In genomic region chr3:27182733-27183600, GRCm38 (mm10) we compare ENCODE assay signal across 8 mouse cellular contexts. TPM values are rescaled to one million over a fixed set of nuclear protein-coding genes. Genes with fewer than 3 reads are reported as not detected.
DNase-seq lines count a peak whose midpoint lies in the region; ATAC-seq and TF ChIP-seq lines count a peak whose summit lies in the region.

Gene Nceh1, plus strand, starts transcription at chr3:27182965.

- no peaks in the 10 kb centered on the region for H3K9me3 ChIP-seq in forebrain, embryonic 10.5 days
- H3K9me3 ChIP-seq in heart, embryonic 15.5 days (replicated peaks) = no peaks in the 10 kb centered on the region
- no peaks in the 10 kb centered on the region for H3K9me3 ChIP-seq in liver, embryonic 14.5 days (ENCODE audit: control insufficient read depth, low read length)
- no peaks in the 10 kb centered on the region for H3K9me3 ChIP-seq in neural tube, embryonic 11.5 days (ENCODE audit: control insufficient read depth, low read length)
- no peaks in the 10 kb centered on the region for H3K9me3 ChIP-seq in stomach, postnatal 0 days (ENCODE audit: control insufficient read depth, low read length)

- ATAC-seq in CD4-positive, CD25-positive, alpha-beta regulatory T cell, adult 4 months = peak; percentile 99
- peak; percentile 97 for ATAC-seq in heart, embryonic 15.5 days (replicated peaks; ENCODE audit: insufficient number of reproducible peaks, insufficient read depth, low FRiP score, low read depth)
- peak; percentile 91 for ATAC-seq in liver, embryonic 14.5 days (ENCODE audit: insufficient read depth)
- peak; percentile 99 for ATAC-seq in neural tube, embryonic 11.5 days (ENCODE audit: insufficient read depth, low FRiP score, low TSS enrichment)
- ATAC-seq in stomach, postnatal 0 days (ENCODE audit: low FRiP score, low TSS enrichment) = peak; percentile 98

- TF ChIP-seq EP300 in liver, embryonic 14.5 days (IDR thresholded peaks at IDR 0.05; ENCODE audit: low read depth) = no peak
- TF ChIP-seq EP300 in stomach, postnatal 0 days (optimal IDR thresholded peaks at IDR 0.05) = no peak

- H3K27me3 ChIP-seq in forebrain, embryonic 10.5 days (ENCODE audit: poor library complexity, severe bottlenecking) = peaks cover 10% of the 10 kb centered on the region; the same call in 1 of the 2 replicates
- H3K27me3 ChIP-seq in heart, embryonic 15.5 days = no peaks in the 10 kb centered on the region
- no peaks in the 10 kb centered on the region for H3K27me3 ChIP-seq in liver, embryonic 14.5 days (ENCODE audit: control insufficient read depth, insufficient read depth, low read length)
- H3K27me3 ChIP-seq in neural tube, embryonic 11.5 days (ENCODE audit: control insufficient read depth, insufficient read depth, low read length) = no peaks in the 10 kb centered on the region
- no peaks in the 10 kb centered on the region for H3K27me3 ChIP-seq in stomach, postnatal 0 days (ENCODE audit: control insufficient read depth, insufficient read depth, low read length)

- peaks cover 11% of the 10 kb centered on the region for H3K4me1 ChIP-seq in forebrain, embryonic 10.5 days
- H3K4me1 ChIP-seq in heart, embryonic 15.5 days (replicated peaks) = peaks cover 4% of the 10 kb centered on the region; the same call in 1 of the 2 replicates
- peaks cover 0 to 4% of the 10 kb centered on the region in 2 experiments; a peak in 2 of 4 replicates for H3K4me1 ChIP-seq in liver, embryonic 14.5 days (replicated peaks; ENCODE audit: control insufficient read depth in 2 of 2, insufficient read depth in 2 of 2, low read length in 1 of 2)
- no peaks in the 10 kb centered on the region for H3K4me1 ChIP-seq in neural tube, embryonic 11.5 days (ENCODE audit: control insufficient read depth, insufficient read depth, low read length)
- no peaks in the 10 kb centered on the region for H3K4me1 ChIP-seq in stomach, postnatal 0 days (replicated peaks; ENCODE audit: control insufficient read depth, insufficient read depth)

- peak within 1 kb of the TSS; percentile 84 for H3K27ac ChIP-seq in forebrain, embryonic 10.5 days
- H3K27ac ChIP-seq in heart, embryonic 15.5 days = peak within 1 kb of the TSS; percentile 61
- no peak within 1 kb of the TSS for H3K27ac ChIP-seq in liver, embryonic 14.5 days
- H3K27ac ChIP-seq in neural tube, embryonic 11.5 days (ENCODE audit: low read depth, low read length) = no peak within 1 kb of the TSS
- peak within 1 kb of the TSS; percentile 65; the same call in 1 of the 2 replicates for H3K27ac ChIP-seq in stomach, postnatal 0 days (replicated peaks)

- H3K9ac ChIP-seq in heart, embryonic 15.5 days = peak within 1 kb of the TSS; percentile 66
- peak within 1 kb of the TSS; percentile 56 for H3K9ac ChIP-seq in liver, embryonic 14.5 days (replicated peaks)
- peak within 1 kb of the TSS; percentile 59 for H3K9ac ChIP-seq in neural tube, embryonic 11.5 days (ENCODE audit: low read length)
- peak within 1 kb of the TSS; percentile 70 for H3K9ac ChIP-seq in stomach, postnatal 0 days (ENCODE audit: low read length)

- peak; percentile 44 for DNase-seq in c-Kit-negative CD71-positive TER-119-positive erythroid progenitor cells, embryonic 14.5 days (ENCODE audit: low read depth, low spot score)
- DNase-seq in forebrain, embryonic 10.5 days (ENCODE audit: extremely low spot score, low spot score) = peak; percentile 91
- peak; percentile 97 to 98 for DNase-seq in kidney, postnatal 25 days
- peak; percentile 66 to 74 (median 66) for DNase-seq in liver, embryonic 14.5 days (ENCODE audit: low read depth in 3 of 3, low spot score in 3 of 3)
- DNase-seq in neural tube, embryonic 11.5 days (ENCODE audit: low spot score) = peak; percentile 95
- DNase-seq in stomach, postnatal 0 days (ENCODE audit: low spot score) = peak; percentile 96

- peak within 1 kb of the TSS; percentile 84 for H3K4me2 ChIP-seq in heart, embryonic 15.5 days
- H3K4me2 ChIP-seq in liver, embryonic 14.5 days (ENCODE audit: low read depth) = peak within 1 kb of the TSS; percentile 91
- H3K4me2 ChIP-seq in neural tube, embryonic 11.5 days (ENCODE audit: low read depth) = peak within 1 kb of the TSS; percentile 92
- peak within 1 kb of the TSS; percentile 83 for H3K4me2 ChIP-seq in stomach, postnatal 0 days (replicated peaks; ENCODE audit: low read depth)

- WGBS in forebrain, embryonic 10.5 days = 1% methylated on average over 54 of the region's 54 CpGs
- under 1% methylated on average over 54 of the region's 54 CpGs for WGBS in heart, embryonic 15.5 days
- under 1% methylated on average over 54 of the region's 54 CpGs for WGBS in liver, embryonic 14.5 days (ENCODE audit: insufficient replicate concordance)
- under 1% methylated on average over 54 of the region's 54 CpGs for WGBS in neural tube, embryonic 11.5 days
- under 1% methylated on average over 54 of the region's 54 CpGs for WGBS in stomach, postnatal 0 days

- no peaks in the 10 kb centered on the region for H3K36me3 ChIP-seq in forebrain, embryonic 10.5 days (replicated peaks)
- no peaks in the 10 kb centered on the region for H3K36me3 ChIP-seq in heart, embryonic 15.5 days
- no peaks in the 10 kb centered on the region for H3K36me3 ChIP-seq in liver, embryonic 14.5 days (replicated peaks; ENCODE audit: control insufficient read depth, insufficient read depth, low read depth)
- no peaks in the 10 kb centered on the region for H3K36me3 ChIP-seq in neural tube, embryonic 11.5 days (ENCODE audit: control insufficient read depth, insufficient read depth, low read length)
- H3K36me3 ChIP-seq in stomach, postnatal 0 days (ENCODE audit: control insufficient read depth, insufficient read depth, low read length) = no peaks in the 10 kb centered on the region

- peak; percentile 97 for TF ChIP-seq CTCF in liver, embryonic 14.5 days (IDR thresholded peaks at IDR 0.05; ENCODE audit: low read depth)
- TF ChIP-seq CTCF in stomach, postnatal 0 days (IDR thresholded peaks at IDR 0.05; ENCODE audit: low read depth) = peak; percentile 96

- H3K4me3 ChIP-seq in forebrain, embryonic 10.5 days = peak within 1 kb of the TSS; percentile 81
- H3K4me3 ChIP-seq in heart, embryonic 15.5 days = peak within 1 kb of the TSS; percentile 67
- peak within 1 kb of the TSS; percentile 63 to 65 for H3K4me3 ChIP-seq in liver, embryonic 14.5 days (ENCODE audit: insufficient read depth in 1 of 2, low read depth in 2 of 2, low read length in 2 of 2)
- peak within 1 kb of the TSS; percentile 65 for H3K4me3 ChIP-seq in neural tube, embryonic 11.5 days (ENCODE audit: low read depth, low read length)
- H3K4me3 ChIP-seq in stomach, postnatal 0 days (ENCODE audit: low read depth, low read length) = peak within 1 kb of the TSS; percentile 62

RNA-seq across cellular contexts. Expression of gene Nceh1, which starts in this region (rescaled TPM):
- polyA plus RNA-seq in CD4-positive, CD25-positive, alpha-beta regulatory T cell, adult 4 months (2017; shearing (Covaris generic)) = 10 to 100 TPM; 22.1 to 26.8 TPM
- 5.0 and 5.6 TPM in 2 replicates for polyA plus RNA-seq in forebrain, embryonic 10.5 days (2016; fragmentation: Nextera tagmentation; extraction: Ambion mirVana)
- polyA plus RNA-seq in heart, embryonic 15.5 days (2015; fragmentation: Nextera tagmentation; extraction: Ambion mirVana) = 18.4 and 23.3 TPM in 2 replicates
- polyA plus RNA-seq in liver, embryonic 14.5 days (2012; rRNA removed) = 0.74 and 1.2 TPM in 2 replicates
- polyA plus RNA-seq in liver, embryonic 14.5 days (2014; fragmentation: Nextera tagmentation; extraction: Ambion mirVana) = 3.0 and 3.2 TPM in 2 replicates
- polyA plus RNA-seq in neural tube, embryonic 11.5 days (2014; fragmentation: Nextera tagmentation; extraction: Ambion mirVana) = 3.3 and 4.0 TPM in 2 replicates
- polyA plus RNA-seq in stomach, postnatal 0 days (2015; fragmentation: Nextera tagmentation; extraction: Ambion mirVana) = 23.3 and 28.4 TPM in 2 replicates

Comparison
In these comparisons a context has a peak if more than half of its experiments do, and no peak if none do; other contexts are left out.
1. DNase-seq: peak in every context shown above with its lines; median percentile 98 in kidney, postnatal 25 days; 96 in stomach, postnatal 0 days; 95 in neural tube, embryonic 11.5 days; 91 in forebrain, embryonic 10.5 days; 66 in liver, embryonic 14.5 days; 44 in c-Kit-negative CD71-positive TER-119-positive erythroid progenitor cells, embryonic 14.5 days.
2. H3K27ac ChIP-seq: peak in forebrain, embryonic 10.5 days (single experiment), heart, embryonic 15.5 days (single experiment) and stomach, postnatal 0 days (single experiment); none in liver, embryonic 14.5 days (single experiment) and neural tube, embryonic 11.5 days (single experiment).
3. Peak in every context shown above with its lines, with median percentiles within 50 percentile points of each other: ATAC-seq, H3K4me3 ChIP-seq, H3K4me2 ChIP-seq and H3K9ac ChIP-seq.